Mouse (Mus musculus) E14TG2a.4 (cell line): ENCODE data around the gene B4galt1.

ENCODE experiments used
- CTCF ChIP-seq: conservative IDR thresholded peaks from 2 replicates; pipeline ENCODE4 v1.5.1; 2014; ENCODE audit warnings: low read length
- NANOG ChIP-seq: IDR thresholded peaks from 2 replicates; pipeline ENCODE4 v1.6.1; 2014; ENCODE audit warnings: borderline replicate concordance, low read length, mixed read lengths
- POU5F1 ChIP-seq: IDR thresholded peaks from 2 replicates; pipeline ENCODE4 v1.6.1; 2014; ENCODE audit warnings: low read length, borderline replicate concordance

DNA sequence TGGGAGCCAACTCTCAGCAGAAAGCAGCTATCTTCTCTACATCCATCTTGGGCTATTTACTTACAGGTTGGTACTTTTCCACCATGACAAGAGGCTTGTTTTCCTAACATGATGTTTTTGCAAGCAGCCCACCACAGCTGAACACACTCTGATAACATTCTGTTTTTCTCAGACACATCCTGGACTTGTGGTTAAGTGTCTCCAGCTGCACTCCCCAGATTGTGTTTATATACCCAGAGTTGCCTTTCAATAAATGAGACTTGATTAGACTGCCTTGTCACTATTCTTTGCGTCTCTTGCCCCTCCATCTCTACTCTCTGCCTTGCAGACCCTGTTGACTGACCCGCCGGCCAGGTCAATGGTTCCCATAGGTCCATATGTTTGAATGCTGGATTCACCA, 46.3 kb upstream of the B4galt1 start:
- TF ChIP-seq CTCF, result no peak
- TF ChIP-seq NANOG, result no peak
- no peak for TF ChIP-seq POU5F1
